Mouse (Mus musculus) heart, adult 2 months (tissue): ENCODE measurements around the gene Ajm1.

Experiments used
- CTCF ChIP-seq: fragments of 200-600 bp; IDR thresholded peaks from 2 replicates; pipeline ENCODE4 v1.8.1; 2022; ENCODE audit warnings: antibody characterized with exemption, mild to moderate bottlenecking, moderate library complexity
- EP300 ChIP-seq: fragments of 200-500 bp; IDR thresholded peaks from 2 replicates; pipeline ENCODE4 v1.6.1; 2011; ENCODE audit warnings: low read depth, low read length, control low read depth; ENCODE audit not compliant: insufficient read depth
- POLR2A ChIP-seq: fragments of 200-500 bp; IDR thresholded peaks from 2 replicates; pipeline ENCODE4 v1.6.1; 2011; ENCODE audit warnings: mild to moderate bottlenecking, low read depth, low read length, control low read depth; ENCODE audit not compliant: insufficient read depth

- TF ChIP-seq CTCF, result no peak
- no peak for TF ChIP-seq EP300
- no peak for TF ChIP-seq POLR2A
Measured at GRCm38 (mm10) chr2:25573068-25573467, 8.5 kb downstream of the Ajm1 start.
